Mouse (Mus musculus) stomach, embryonic 16.5 days (tissue): ENCODE measurements around the gene Cers3. TPM values are rescaled to one million over a fixed set of nuclear protein-coding genes. Genes with fewer than 3 reads are reported as not detected.

Source experiments
- polyA plus RNA-seq: library from polyadenylated mRNA; unstranded; fragments of >200 nt; fragmentation: Nextera tagmentation; extraction: Ambion mirVana; gene quantifications from 2 replicates; pipeline ENCODE4 v1.2.1, GENCODE M21; 2015

Gene Cers3
- polyA plus RNA-seq, 1 experiment from 2014 or later = 19.4 TPM

Other genes with a start within 250 kb of the Cers3 start
- gene Asb7, start 53.9 kb upstream of the Cers3 start, polyA plus RNA-seq = 9.3 and 11.0 TPM in 2 replicates
- gene Lins1, start 53.6 kb upstream of the Cers3 start, polyA plus RNA-seq = 16.1 and 17.8 TPM in 2 replicates
- gene Adamts17, start 96.2 kb downstream of the Cers3 start, polyA plus RNA-seq = 5.3 and 5.9 TPM in 2 replicates